Mouse (Mus musculus): ENCODE measurements around the gene Nol7. TPM values are rescaled to one million over a fixed set of nuclear protein-coding genes. Genes with fewer than 3 reads are reported as not detected.
A peak's percentile ranks its signal among the peaks of the same experiment; 100 is the strongest.

Nol7 gene
- polyA plus RNA-seq, 1 experiment from 2014 or later, result 152 TPM

- Histone ChIP-seq H3K9me3 (ENCODE audit: control insufficient read depth, low read length) (no peaks in the 10 kb centered on the region), H3K9ac (replicated peaks; ENCODE audit: low read depth, low read length) (peak within 1 kb of the TSS; percentile 82), H3K4me1 (replicated peaks; ENCODE audit: control insufficient read depth, insufficient read depth, low read length) (peaks cover 9% of the 10 kb centered on the region), H3K36me3 (ENCODE audit: control insufficient read depth, insufficient read depth) (no peaks in the 10 kb centered on the region), H3K4me2 (ENCODE audit: low read length) (peak within 1 kb of the TSS; percentile 63), H3K27ac (ENCODE audit: low read length) (peak within 1 kb of the TSS; percentile 75), H3K4me3 (replicated peaks; ENCODE audit: low read length) (peak within 1 kb of the TSS; percentile 66), H3K27me3 (replicated peaks; ENCODE audit: control insufficient read depth, insufficient read depth, low read length) (no peaks in the 10 kb centered on the region)
- 13% methylated on average over 42 of the region's 42 CpGs for WGBS
- ATAC-seq, result peak; percentile 95
Observed at GRCm38 (mm10) chr13:43364985-43365824, 33.0 kb upstream of the Nol7 start, which contains the start of gene Sirt5. Gene Sirt5, plus strand, starts transcription at chr13:43365496.

GRCm38 (mm10) chr13:43365825-43366184, 32.4 kb upstream of the Nol7 start:
- H3K4me2 ChIP-seq (ENCODE audit: low read length), result peak overlapping the region; percentile 63

GRCm38 (mm10) chr13:43370063-43370462, 28.1 kb upstream of the Nol7 start:
- ATAC-seq, result no peak
- H3K36me3 ChIP-seq (ENCODE audit: control insufficient read depth, insufficient read depth), result peaks cover 23% of the 10 kb centered on the region
- H3K4me3 ChIP-seq (replicated peaks; ENCODE audit: low read length), result no peak overlapping the region
- no peak overlapping the region for H3K9ac ChIP-seq (replicated peaks; ENCODE audit: low read depth, low read length)
- 95% methylated on average over 6 of the region's 6 CpGs for WGBS
- H3K4me2 ChIP-seq (ENCODE audit: low read length), result no peak overlapping the region
- H3K4me1 ChIP-seq (replicated peaks; ENCODE audit: control insufficient read depth, insufficient read depth, low read length), result peaks cover 6% of the 10 kb centered on the region
- no peaks in the 10 kb centered on the region for H3K27me3 ChIP-seq (replicated peaks; ENCODE audit: control insufficient read depth, insufficient read depth, low read length)
- no peak overlapping the region for H3K27ac ChIP-seq (ENCODE audit: low read length)
- no peaks in the 10 kb centered on the region for H3K9me3 ChIP-seq (ENCODE audit: control insufficient read depth, low read length)

More at GRCm38 (mm10) chr13:43365825-43366184, 32.4 kb upstream of the Nol7 start:
- Histone ChIP-seq H3K4me3 (replicated peaks; ENCODE audit: low read length) (peak overlapping the region; percentile 66), H3K36me3 (ENCODE audit: control insufficient read depth, insufficient read depth) (peaks cover 2% of the 10 kb centered on the region; the same call in 1 of the 2 replicates), H3K27ac (ENCODE audit: low read length) (peak overlapping the region; percentile 75), H3K27me3 (replicated peaks; ENCODE audit: control insufficient read depth, insufficient read depth, low read length) (no peaks in the 10 kb centered on the region), H3K9me3 (ENCODE audit: control insufficient read depth, low read length) (no peaks in the 10 kb centered on the region), H3K9ac (replicated peaks; ENCODE audit: low read depth, low read length) (peak overlapping the region; percentile 82), H3K4me1 (replicated peaks; ENCODE audit: control insufficient read depth, insufficient read depth, low read length) (peaks cover 9% of the 10 kb centered on the region)
- WGBS, result 11% methylated on average over 11 of the region's 11 CpGs
- peak; percentile 32 for ATAC-seq

GRCm38 (mm10) chr13:43372892-43373291, 25.3 kb upstream of the Nol7 start:
- Histone ChIP-seq H3K27ac (ENCODE audit: low read length) (no peak overlapping the region), H3K4me2 (ENCODE audit: low read length) (no peak overlapping the region), H3K9me3 (ENCODE audit: control insufficient read depth, low read length) (no peaks in the 10 kb centered on the region), H3K27me3 (replicated peaks; ENCODE audit: control insufficient read depth, insufficient read depth, low read length) (no peaks in the 10 kb centered on the region), H3K4me3 (replicated peaks; ENCODE audit: low read length) (no peak overlapping the region), H3K36me3 (ENCODE audit: control insufficient read depth, insufficient read depth) (peaks cover 30% of the 10 kb centered on the region), H3K9ac (replicated peaks; ENCODE audit: low read depth, low read length) (no peak overlapping the region), H3K4me1 (replicated peaks; ENCODE audit: control insufficient read depth, insufficient read depth, low read length) (no peaks in the 10 kb centered on the region)
- no peak for ATAC-seq
- 88% methylated on average over 1 of the region's 1 CpGs for WGBS

GRCm38 (mm10) chr13:43374205-43374604, 24.0 kb upstream of the Nol7 start:
- WGBS, result 84% methylated on average over 10 of the region's 10 CpGs
- no peaks in the 10 kb centered on the region for H3K27me3 ChIP-seq (replicated peaks; ENCODE audit: control insufficient read depth, insufficient read depth, low read length)
- H3K4me2 ChIP-seq (ENCODE audit: low read length), result no peak overlapping the region
- H3K27ac ChIP-seq (ENCODE audit: low read length), result no peak overlapping the region
- peaks cover 30% of the 10 kb centered on the region for H3K36me3 ChIP-seq (ENCODE audit: control insufficient read depth, insufficient read depth)
- no peak overlapping the region for H3K9ac ChIP-seq (replicated peaks; ENCODE audit: low read depth, low read length)
- H3K4me3 ChIP-seq (replicated peaks; ENCODE audit: low read length), result no peak overlapping the region
- H3K9me3 ChIP-seq (ENCODE audit: control insufficient read depth, low read length), result no peaks in the 10 kb centered on the region
- H3K4me1 ChIP-seq (replicated peaks; ENCODE audit: control insufficient read depth, insufficient read depth, low read length), result no peaks in the 10 kb centered on the region
- ATAC-seq, result no peak

GRCm38 (mm10) chr13:43374918-43375432, 23.2 kb upstream of the Nol7 start:
- H3K9me3 ChIP-seq (ENCODE audit: control insufficient read depth, low read length), result no peaks in the 10 kb centered on the region
- no peak overlapping the region for H3K9ac ChIP-seq (replicated peaks; ENCODE audit: low read depth, low read length)
- ATAC-seq, result no peak
- H3K36me3 ChIP-seq (ENCODE audit: control insufficient read depth, insufficient read depth), result peaks cover 30% of the 10 kb centered on the region
- no peak overlapping the region for H3K4me2 ChIP-seq (ENCODE audit: low read length)
- H3K27ac ChIP-seq (ENCODE audit: low read length), result no peak overlapping the region
- no peaks in the 10 kb centered on the region for H3K27me3 ChIP-seq (replicated peaks; ENCODE audit: control insufficient read depth, insufficient read depth, low read length)
- H3K4me1 ChIP-seq (replicated peaks; ENCODE audit: control insufficient read depth, insufficient read depth, low read length), result no peaks in the 10 kb centered on the region
- 75% methylated on average over 2 of the region's 2 CpGs for WGBS
- no peak overlapping the region for H3K4me3 ChIP-seq (replicated peaks; ENCODE audit: low read length)

GRCm38 (mm10) chr13:43379989-43380388, 18.2 kb upstream of the Nol7 start:
- no peak overlapping the region for H3K9ac ChIP-seq (replicated peaks; ENCODE audit: low read depth, low read length)
- no peak overlapping the region for H3K4me2 ChIP-seq (ENCODE audit: low read length)
- no peak overlapping the region for H3K27ac ChIP-seq (ENCODE audit: low read length)
- no peak overlapping the region for H3K4me3 ChIP-seq (replicated peaks; ENCODE audit: low read length)
- no peak for ATAC-seq
- H3K4me1 ChIP-seq (replicated peaks; ENCODE audit: control insufficient read depth, insufficient read depth, low read length), result no peaks in the 10 kb centered on the region
- H3K27me3 ChIP-seq (replicated peaks; ENCODE audit: control insufficient read depth, insufficient read depth, low read length), result no peaks in the 10 kb centered on the region
- H3K36me3 ChIP-seq (ENCODE audit: control insufficient read depth, insufficient read depth), result peaks cover 7% of the 10 kb centered on the region
- 90% methylated on average over 3 of the region's 3 CpGs for WGBS
- no peaks in the 10 kb centered on the region for H3K9me3 ChIP-seq (ENCODE audit: control insufficient read depth, low read length)

- Histone ChIP-seq H3K9me3 (ENCODE audit: control insufficient read depth, low read length) (no peaks in the 10 kb centered on the region), H3K9ac (replicated peaks; ENCODE audit: low read depth, low read length) (no peak overlapping the region), H3K4me1 (replicated peaks; ENCODE audit: control insufficient read depth, insufficient read depth, low read length) (no peaks in the 10 kb centered on the region), H3K27me3 (replicated peaks; ENCODE audit: control insufficient read depth, insufficient read depth, low read length) (no peaks in the 10 kb centered on the region), H3K4me3 (replicated peaks; ENCODE audit: low read length) (no peak overlapping the region), H3K36me3 (ENCODE audit: control insufficient read depth, insufficient read depth) (no peaks in the 10 kb centered on the region; the same call in 1 of the 2 replicates), H3K27ac (ENCODE audit: low read length) (no peak overlapping the region), H3K4me2 (ENCODE audit: low read length) (no peak overlapping the region)
- 98% methylated on average over 10 of the region's 10 CpGs for WGBS
- ATAC-seq, result no peak
Observed at GRCm38 (mm10) chr13:43385321-43385720, 12.9 kb upstream of the Nol7 start.

GRCm38 (mm10) chr13:43397700-43398296, 392 bp upstream of the Nol7 start:
- Histone ChIP-seq H3K4me3 (replicated peaks; ENCODE audit: low read length) (peak overlapping the region; percentile 90), H3K4me1 (replicated peaks; ENCODE audit: control insufficient read depth, insufficient read depth, low read length) (peaks cover 13% of the 10 kb centered on the region), H3K27me3 (replicated peaks; ENCODE audit: control insufficient read depth, insufficient read depth, low read length) (no peaks in the 10 kb centered on the region), H3K27ac (ENCODE audit: low read length) (no peak overlapping the region), H3K9ac (replicated peaks; ENCODE audit: low read depth, low read length) (no peak overlapping the region; the same call in 1 of the 2 replicates), H3K4me2 (ENCODE audit: low read length) (peak overlapping the region; percentile 86), H3K36me3 (ENCODE audit: control insufficient read depth, insufficient read depth) (peaks cover 14% of the 10 kb centered on the region), H3K9me3 (ENCODE audit: control insufficient read depth, low read length) (no peaks in the 10 kb centered on the region)
- WGBS, result 74% methylated on average over 9 of the region's 17 CpGs
- no peak; the same call in 1 of the 2 replicates for ATAC-seq

Measured in forebrain, embryonic 16.5 days (tissue).